Mouse (Mus musculus) forebrain, embryonic 16.5 days (tissue): Measurements from ENCODE around the gene Amotl2. TPM values are rescaled to one million over a fixed set of nuclear protein-coding genes. Genes with fewer than 3 reads are reported as not detected.
"Not testable (repeated sequence)": the region's sequence is repeated elsewhere in the genome, so short reads cannot be mapped to it uniquely, and the experiment has no call there.

Experiments used
- ATAC-seq: fragments of 200-750 bp; cut with Nextera tagmentation; 2 replicates; pipeline ENCODE4 v1.8.0; 2017; ENCODE audit warnings: mild to moderate bottlenecking, moderate library complexity
- H3K27ac ChIP-seq: fragments of 300-500 bp; sonication (generic); 2 replicates; pipeline ENCODE4 v1.5.1; 2014; ENCODE audit warnings: low read length, control low read depth
- H3K27me3 ChIP-seq: fragments of 300-500 bp; sonication (generic); replicated peaks from 2 replicates; pipeline ENCODE4 v1.6.1; 2014; ENCODE audit warnings: low read length; ENCODE audit not compliant: control insufficient read depth, insufficient read depth
- H3K36me3 ChIP-seq: fragments of 300-500 bp; sonication (generic); 2 replicates; pipeline ENCODE4 v1.6.1; 2014; ENCODE audit not compliant: control insufficient read depth, insufficient read depth
- H3K4me1 ChIP-seq: fragments of 300-500 bp; sonication (generic); replicated peaks from 2 replicates; pipeline ENCODE4 v1.6.1; 2014; ENCODE audit warnings: low read length; ENCODE audit not compliant: control insufficient read depth, insufficient read depth
- H3K4me2 ChIP-seq: fragments of 300-500 bp; sonication (generic); 2 replicates; pipeline ENCODE4 v1.6.1; 2014; ENCODE audit warnings: mild to moderate bottlenecking, low read length, control low read depth
- H3K4me3 ChIP-seq: fragments of 300-500 bp; sonication (generic); replicated peaks from 2 replicates; pipeline ENCODE4 v1.5.1; 2014; ENCODE audit warnings: mild to moderate bottlenecking, low read length, control low read depth
- H3K9ac ChIP-seq: fragments of 300-500 bp; sonication (generic); replicated peaks from 2 replicates; pipeline ENCODE4 v1.6.1; 2014; ENCODE audit warnings: low read depth, low read length, control low read depth
- H3K9me3 ChIP-seq: fragments of 300-500 bp; sonication (generic); 2 replicates; pipeline ENCODE4 v1.6.1; 2016; ENCODE audit warnings: low read length; ENCODE audit not compliant: control insufficient read depth
- WGBS: fragments of 180-500 bp; shearing (Covaris S2); extraction: QIAGEN DNeasy Blood & Tissue Kit; methylation state at CpG from one replicate; pipeline ENCODE4 v1.1.7; 2014; 5-methylcytosine and 5-hydroxymethylcytosine counted together
- polyA plus RNA-seq: library from polyadenylated mRNA; unstranded; fragments of >200 nt; fragmentation: Nextera tagmentation; extraction: Ambion mirVana; gene quantifications from 2 replicates; pipeline ENCODE4 v1.2.1, GENCODE M21; 2015

Gene Amotl2
- polyA plus RNA-seq, 1 experiment from 2014 or later = 53.4 TPM

- no peak overlapping the region for H3K9ac ChIP-seq
- H3K4me2 ChIP-seq = no peak overlapping the region
- 59% methylated on average over 5 of the region's 5 CpGs for WGBS
- ATAC-seq = no peak
- H3K4me3 ChIP-seq = no peak overlapping the region
- no peaks in the 10 kb centered on the region for H3K36me3 ChIP-seq
- no peak overlapping the region for H3K27ac ChIP-seq
- H3K9me3 ChIP-seq = no peaks in the 10 kb centered on the region
- no peaks in the 10 kb centered on the region for H3K27me3 ChIP-seq
- no peaks in the 10 kb centered on the region for H3K4me1 ChIP-seq
Observed at GRCm38 (mm10) chr9:102759581-102760001, 43.1 kb downstream of the Amotl2 start.

GRCm38 (mm10) chr9:102761599-102761998 lies 45.1 kb downstream of the Amotl2 start:
- Histone ChIP-seq H3K36me3 (no peaks in the 10 kb centered on the region), H3K9ac (no peak overlapping the region), H3K4me3 (no peak overlapping the region), H3K27me3 (no peaks in the 10 kb centered on the region), H3K4me1 (no peaks in the 10 kb centered on the region), H3K9me3 (no peaks in the 10 kb centered on the region), H3K4me2 (no peak overlapping the region), H3K27ac (no peak overlapping the region)
- 87% methylated on average over 7 of the region's 7 CpGs for WGBS
- no peak for ATAC-seq

- 84% methylated on average over 3 of the region's 3 CpGs for WGBS
- no peak for ATAC-seq
- Histone ChIP-seq H3K36me3 (no peaks in the 10 kb centered on the region), H3K4me1 (no peaks in the 10 kb centered on the region), H3K27ac (no peak overlapping the region), H3K4me3 (no peak overlapping the region), H3K9me3 (no peaks in the 10 kb centered on the region), H3K4me2 (no peak overlapping the region), H3K27me3 (no peaks in the 10 kb centered on the region), H3K9ac (no peak overlapping the region)
Observed at GRCm38 (mm10) chr9:102762836-102763235, 46.4 kb downstream of the Amotl2 start.

- Histone ChIP-seq H3K36me3 (no peaks in the 10 kb centered on the region), H3K4me3 (no peak overlapping the region), H3K9ac (no peak overlapping the region), H3K27ac (no peak overlapping the region), H3K9me3 (no peaks in the 10 kb centered on the region), H3K4me2 (no peak overlapping the region), H3K4me1 (no peaks in the 10 kb centered on the region), H3K27me3 (no peaks in the 10 kb centered on the region)
- 87% methylated on average over 8 of the region's 8 CpGs for WGBS
- no peak for ATAC-seq
Observed at GRCm38 (mm10) chr9:102763520-102763919, 47.0 kb downstream of the Amotl2 start.

- not testable (repeated sequence) for H3K9ac ChIP-seq, H3K4me2 ChIP-seq, H3K27ac ChIP-seq, H3K36me3 ChIP-seq, H3K27me3 ChIP-seq, H3K9me3 ChIP-seq, H3K4me1 ChIP-seq, ATAC-seq, H3K4me3 ChIP-seq
- 100% methylated on average over 2 of the region's 2 CpGs for WGBS
Observed at GRCm38 (mm10) chr9:102764540-102764939, 48.1 kb downstream of the Amotl2 start.

- ATAC-seq = no peak
- no peak overlapping the region for H3K9ac ChIP-seq
Observed at GRCm38 (mm10) chr9:102766741-102767140, 50.3 kb downstream of the Amotl2 start.

GRCm38 (mm10) chr9:102769257-102769656 lies 52.8 kb downstream of the Amotl2 start:
- Histone ChIP-seq H3K9ac (no peak overlapping the region), H3K27ac (no peak overlapping the region), H3K4me3 (no peak overlapping the region), H3K36me3 (no peaks in the 10 kb centered on the region), H3K27me3 (no peaks in the 10 kb centered on the region), H3K4me1 (peaks cover 6% of the 10 kb centered on the region), H3K9me3 (no peaks in the 10 kb centered on the region), H3K4me2 (no peak overlapping the region)
- WGBS = 64% methylated on average over 3 of the region's 3 CpGs
- ATAC-seq = no peak

More at GRCm38 (mm10) chr9:102766741-102767140, 50.3 kb downstream of the Amotl2 start:
- H3K27me3 ChIP-seq = no peaks in the 10 kb centered on the region
- 93% methylated on average over 3 of the region's 3 CpGs for WGBS
- H3K27ac ChIP-seq = no peak overlapping the region
- H3K4me2 ChIP-seq = no peak overlapping the region
- H3K36me3 ChIP-seq = no peaks in the 10 kb centered on the region
- peaks cover 6% of the 10 kb centered on the region for H3K4me1 ChIP-seq
- no peaks in the 10 kb centered on the region for H3K9me3 ChIP-seq
- no peak overlapping the region for H3K4me3 ChIP-seq

GRCm38 (mm10) chr9:102770190-102770589 lies 53.7 kb downstream of the Amotl2 start:
- Histone ChIP-seq H3K4me3 (no peak overlapping the region), H3K36me3 (no peaks in the 10 kb centered on the region), H3K4me2 (peak overlapping the region; percentile 5; the same call in 1 of the 2 replicates), H3K4me1 (peaks cover 6% of the 10 kb centered on the region), H3K9ac (no peak overlapping the region), H3K9me3 (no peaks in the 10 kb centered on the region), H3K27ac (no peak overlapping the region), H3K27me3 (no peaks in the 10 kb centered on the region)
- no peak for ATAC-seq
- WGBS = 45% methylated on average over 16 of the region's 16 CpGs

- no peaks in the 10 kb centered on the region for H3K27me3 ChIP-seq
- H3K4me1 ChIP-seq = peaks cover 6% of the 10 kb centered on the region
- no peak overlapping the region for H3K9ac ChIP-seq
- no peak overlapping the region for H3K4me2 ChIP-seq
- ATAC-seq = no peak
- WGBS = 62% methylated on average over 21 of the region's 21 CpGs
- no peaks in the 10 kb centered on the region for H3K36me3 ChIP-seq
- no peak overlapping the region for H3K27ac ChIP-seq
- no peak overlapping the region for H3K4me3 ChIP-seq
- H3K9me3 ChIP-seq = no peaks in the 10 kb centered on the region
Observed at GRCm38 (mm10) chr9:102771308-102771895, 54.9 kb downstream of the Amotl2 start.
